Mouse (Mus musculus): Measurements from ENCODE around the gene Sumf1. TPM values are rescaled to one million over a fixed set of nuclear protein-coding genes. Genes with fewer than 3 reads are reported as not detected.

The Sumf1 gene
- polyA plus RNA-seq, 1 experiment, result 14.9 TPM

DNA sequence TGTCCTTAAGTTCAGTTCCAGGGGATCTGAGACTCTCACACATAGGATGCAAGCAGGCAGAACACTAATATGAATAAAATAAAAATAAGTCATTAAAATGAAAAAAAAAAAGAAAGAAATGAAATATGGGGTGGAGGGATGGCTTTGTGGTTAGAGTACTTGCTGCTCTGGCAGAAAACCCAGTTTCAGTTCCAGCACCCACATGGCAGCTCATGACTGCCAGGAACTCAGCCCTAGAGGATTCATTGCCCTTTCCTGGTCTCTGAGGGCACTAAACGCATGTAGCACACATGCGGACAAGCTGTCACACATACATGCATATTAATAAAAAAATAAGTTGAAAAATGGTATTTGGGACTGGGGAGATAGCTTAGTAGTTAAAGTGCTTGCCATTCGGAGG, 45.2 kb upstream of the Sumf1 start:
- Histone ChIP-seq H3K27me3 (ENCODE audit: control insufficient read depth, insufficient read depth, insufficient read length) (no peaks in the 10 kb centered on the region), H3K36me3 (ENCODE audit: control insufficient read depth, insufficient read depth) (no peaks in the 10 kb centered on the region), H3ac (ENCODE audit: control insufficient read depth, insufficient read length) (no peak overlapping the region), H3K4me2 (ENCODE audit: low read depth) (no peak overlapping the region), H3K79me2 (ENCODE audit: control insufficient read depth, insufficient read depth) (no peaks in the 10 kb centered on the region), H3K4me3 (no peak overlapping the region)
- no peak for TF ChIP-seq REST (IDR thresholded peaks at IDR 0.05; ENCODE audit: insufficient read depth, insufficient read length)

DNA sequence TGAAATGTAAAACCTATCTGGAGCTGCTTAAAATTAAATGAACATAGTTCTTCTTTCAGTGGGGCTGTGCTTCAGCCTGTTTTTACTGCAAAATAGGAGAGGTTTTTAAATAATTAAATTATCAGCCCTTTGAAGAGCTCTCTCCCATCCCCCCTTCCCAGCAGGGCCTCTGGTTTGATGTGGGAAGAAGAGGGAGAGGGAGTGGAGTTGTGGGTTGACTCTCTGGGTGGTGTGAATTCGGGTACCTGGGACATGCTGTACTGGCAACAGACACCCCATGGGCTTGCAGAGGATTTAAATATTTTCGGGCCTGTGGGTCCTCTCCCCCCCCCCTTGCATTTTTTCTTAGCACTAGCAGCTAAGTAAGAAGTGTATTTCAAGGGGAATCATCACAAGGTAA, 43.2 kb upstream of the Sumf1 start:
- H3K4me3 ChIP-seq, result no peak overlapping the region
- no peak overlapping the region for H3K4me2 ChIP-seq (ENCODE audit: low read depth)
- TF ChIP-seq USF1 (IDR thresholded peaks at IDR 0.05; ENCODE audit: low read depth) (no peak), MYOG (IDR thresholded peaks at IDR 0.05; ENCODE audit: control insufficient read depth in 1 of 3, insufficient read depth in 1 of 3, insufficient read length in 2 of 3, low read depth in 2 of 3) (no peak), MAX (IDR thresholded peaks at IDR 0.05; ENCODE audit: low read depth) (no peak)
- H3ac ChIP-seq (ENCODE audit: control insufficient read depth, insufficient read length), result no peak overlapping the region
- no peaks in the 10 kb centered on the region for H3K27me3 ChIP-seq (ENCODE audit: control insufficient read depth, insufficient read depth, insufficient read length)
- no peaks in the 10 kb centered on the region for H3K79me2 ChIP-seq (ENCODE audit: control insufficient read depth, insufficient read depth)
- H3K36me3 ChIP-seq (ENCODE audit: control insufficient read depth, insufficient read depth), result no peaks in the 10 kb centered on the region

DNA sequence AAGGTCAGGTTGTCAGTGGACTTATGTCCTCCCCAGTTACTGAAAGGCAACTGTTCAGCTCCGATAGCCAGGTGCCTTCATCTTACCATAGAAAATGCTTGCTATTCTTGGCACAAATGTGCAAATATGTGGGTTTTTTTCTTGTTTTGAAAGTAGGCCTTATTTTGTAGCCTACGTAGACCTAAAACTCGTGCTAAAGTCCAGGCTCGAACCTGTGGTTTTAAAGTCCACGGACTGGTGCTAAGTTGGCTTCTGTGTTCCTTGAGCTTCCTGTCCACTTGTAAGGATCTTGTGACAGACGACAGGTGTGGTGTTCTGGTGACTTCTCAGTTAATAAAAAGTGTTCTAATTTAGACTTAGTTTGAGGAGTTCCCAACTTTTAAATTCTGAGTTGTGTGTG, 42.7 kb upstream of the Sumf1 start:
- no peaks in the 10 kb centered on the region for H3K36me3 ChIP-seq (ENCODE audit: control insufficient read depth, insufficient read depth)
- no peak for TF ChIP-seq MAX (IDR thresholded peaks at IDR 0.05; ENCODE audit: low read depth)
- no peak for TF ChIP-seq POLR2A (IDR thresholded peaks at IDR 0.05; ENCODE audit: insufficient read length, low read depth)
- TF ChIP-seq SRF (IDR thresholded peaks at IDR 0.05; ENCODE audit: control insufficient read depth, insufficient read length, low read depth), result no peak
- TF ChIP-seq REST (IDR thresholded peaks at IDR 0.05; ENCODE audit: insufficient read depth, insufficient read length), result no peak
- TF ChIP-seq MYOG (IDR thresholded peaks at IDR 0.05; ENCODE audit: control insufficient read depth in 1 of 3, insufficient read depth in 1 of 3, insufficient read length in 2 of 3, low read depth in 2 of 3), result no peak
- no peak for TF ChIP-seq USF1 (IDR thresholded peaks at IDR 0.05; ENCODE audit: low read depth)
- no peak for TF ChIP-seq TCF3 (IDR thresholded peaks at IDR 0.05; ENCODE audit: insufficient read length, low read depth)
- no peak for TF ChIP-seq TCF12 (IDR thresholded peaks at IDR 0.05; ENCODE audit: insufficient read depth, poor library complexity, severe bottlenecking)
- no peak for TF ChIP-seq E2F4 (IDR thresholded peaks at IDR 0.05; ENCODE audit: insufficient read depth)
- no peak for TF ChIP-seq MYOD1 (IDR thresholded peaks at IDR 0.05; ENCODE audit: control insufficient read depth in 1 of 3, insufficient read length in 2 of 3, low read depth in 2 of 3)
- TF ChIP-seq POLR2AphosphoS2 (IDR thresholded peaks at IDR 0.05; ENCODE audit: insufficient read length, low read depth), result no peak
- TF ChIP-seq CEBPB (IDR thresholded peaks at IDR 0.05; ENCODE audit: insufficient read depth, poor library complexity, severe bottlenecking), result no peak
- no peak overlapping the region for H3K4me3 ChIP-seq
- H3K4me2 ChIP-seq (ENCODE audit: low read depth), result no peak overlapping the region
- no peaks in the 10 kb centered on the region for H3K79me2 ChIP-seq (ENCODE audit: control insufficient read depth, insufficient read depth)
- H3K27me3 ChIP-seq (ENCODE audit: control insufficient read depth, insufficient read depth, insufficient read length), result no peaks in the 10 kb centered on the region
- H3ac ChIP-seq (ENCODE audit: control insufficient read depth, insufficient read length), result no peak overlapping the region

- TF ChIP-seq MYOD1 (IDR thresholded peaks at IDR 0.05; ENCODE audit: control insufficient read depth in 1 of 3, insufficient read length in 2 of 3, low read depth in 2 of 3) (no peak), TCF3 (IDR thresholded peaks at IDR 0.05; ENCODE audit: insufficient read length, low read depth) (no peak), POLR2AphosphoS2 (IDR thresholded peaks at IDR 0.05; ENCODE audit: insufficient read length, low read depth) (no peak), REST (IDR thresholded peaks at IDR 0.05; ENCODE audit: insufficient read depth, insufficient read length) (no peak), E2F4 (IDR thresholded peaks at IDR 0.05; ENCODE audit: insufficient read depth) (no peak), MYOG (IDR thresholded peaks at IDR 0.05; ENCODE audit: control insufficient read depth in 1 of 3, insufficient read depth in 1 of 3, insufficient read length in 2 of 3, low read depth in 2 of 3) (no peak), MAX (IDR thresholded peaks at IDR 0.05; ENCODE audit: low read depth) (no peak), USF1 (IDR thresholded peaks at IDR 0.05; ENCODE audit: low read depth) (no peak), SRF (IDR thresholded peaks at IDR 0.05; ENCODE audit: control insufficient read depth, insufficient read length, low read depth) (no peak), CEBPB (IDR thresholded peaks at IDR 0.05; ENCODE audit: insufficient read depth, poor library complexity, severe bottlenecking) (no peak), POLR2A (IDR thresholded peaks at IDR 0.05; ENCODE audit: insufficient read length, low read depth) (no peak), TCF12 (IDR thresholded peaks at IDR 0.05; ENCODE audit: insufficient read depth, poor library complexity, severe bottlenecking) (no peak)
- Histone ChIP-seq H3ac (ENCODE audit: control insufficient read depth, insufficient read length) (no peak overlapping the region), H3K4me3 (no peak overlapping the region), H3K79me2 (ENCODE audit: control insufficient read depth, insufficient read depth) (no peaks in the 10 kb centered on the region), H3K27me3 (ENCODE audit: control insufficient read depth, insufficient read depth, insufficient read length) (no peaks in the 10 kb centered on the region), H3K36me3 (ENCODE audit: control insufficient read depth, insufficient read depth) (no peaks in the 10 kb centered on the region), H3K4me2 (ENCODE audit: low read depth) (no peak overlapping the region)
These were observed 42.1 kb upstream of the Sumf1 start for GRCm38 (mm10) chr6:108227461-108227860.

DNA sequence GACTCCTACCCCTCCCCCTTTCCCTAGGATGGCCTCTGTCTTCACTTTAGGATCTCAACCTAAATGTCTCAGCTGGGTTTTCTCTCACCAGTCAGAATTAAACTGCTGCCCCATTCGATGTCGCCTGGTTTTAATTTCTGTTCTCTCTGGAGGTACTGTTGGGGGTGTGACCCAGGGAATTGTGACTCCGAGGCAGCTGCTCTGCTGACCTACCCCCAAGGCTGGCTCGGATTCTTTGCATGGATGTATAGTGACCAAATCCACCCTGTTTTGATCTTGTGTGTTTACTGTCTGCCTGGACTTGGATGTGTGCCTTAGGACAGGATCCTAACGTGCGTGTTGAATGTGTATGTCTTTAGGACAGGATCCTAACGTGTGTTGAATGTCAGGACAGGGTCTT, 40.8 kb upstream of the Sumf1 start:
- Histone ChIP-seq H3K36me3 (ENCODE audit: control insufficient read depth, insufficient read depth) (no peaks in the 10 kb centered on the region), H3ac (ENCODE audit: control insufficient read depth, insufficient read length) (no peak overlapping the region), H3K4me2 (ENCODE audit: low read depth) (no peak overlapping the region), H3K27me3 (ENCODE audit: control insufficient read depth, insufficient read depth, insufficient read length) (no peaks in the 10 kb centered on the region), H3K4me3 (no peak overlapping the region), H3K79me2 (ENCODE audit: control insufficient read depth, insufficient read depth) (no peaks in the 10 kb centered on the region)
- TF ChIP-seq CEBPB (IDR thresholded peaks at IDR 0.05; ENCODE audit: insufficient read depth, poor library complexity, severe bottlenecking) (no peak), USF1 (IDR thresholded peaks at IDR 0.05; ENCODE audit: low read depth) (no peak), REST (IDR thresholded peaks at IDR 0.05; ENCODE audit: insufficient read depth, insufficient read length) (no peak), E2F4 (IDR thresholded peaks at IDR 0.05; ENCODE audit: insufficient read depth) (no peak), MYOG (IDR thresholded peaks at IDR 0.05; ENCODE audit: control insufficient read depth in 1 of 3, insufficient read depth in 1 of 3, insufficient read length in 2 of 3, low read depth in 2 of 3) (no peak), POLR2A (IDR thresholded peaks at IDR 0.05; ENCODE audit: insufficient read length, low read depth) (no peak), MYOD1 (IDR thresholded peaks at IDR 0.05; ENCODE audit: control insufficient read depth in 1 of 3, insufficient read length in 2 of 3, low read depth in 2 of 3) (no peak), MAX (IDR thresholded peaks at IDR 0.05; ENCODE audit: low read depth) (no peak), SRF (IDR thresholded peaks at IDR 0.05; ENCODE audit: control insufficient read depth, insufficient read length, low read depth) (no peak), TCF12 (IDR thresholded peaks at IDR 0.05; ENCODE audit: insufficient read depth, poor library complexity, severe bottlenecking) (no peak)

All from myocyte (in vitro differentiated cells).